Mouse (Mus musculus) midbrain, embryonic 11.5 days (tissue): ENCODE results near the gene Elavl2. TPM values are rescaled to one million over a fixed set of nuclear protein-coding genes. Genes with fewer than 3 reads are reported as not detected.

Source experiments
- ATAC-seq: fragments of 200-750 bp; cut with Nextera tagmentation; 2 replicates; pipeline ENCODE4 v1.8.0; 2017; ENCODE audit warnings: moderate TSS enrichment, moderate library complexity; ENCODE audit not compliant: low FRiP score
- DNase-seq: peaks from one replicate; pipeline ENCODE4 v3.0.0; 2015; ENCODE audit warnings: low spot score; ENCODE audit errors: missing footprints
- H3K27ac ChIP-seq: fragments of 300-500 bp; sonication (generic); 2 replicates; pipeline ENCODE4 v1.5.1; 2014; ENCODE audit warnings: low read depth, low read length
- H3K27me3 ChIP-seq: fragments of 300-500 bp; sonication (generic); 2 replicates; pipeline ENCODE4 v1.6.1; 2014; ENCODE audit warnings: mild to moderate bottlenecking, low read length, moderate library complexity, mixed read lengths; ENCODE audit not compliant: control insufficient read depth, insufficient read depth
- H3K36me3 ChIP-seq: fragments of 300-500 bp; sonication (generic); 2 replicates; pipeline ENCODE4 v1.6.1; 2014; ENCODE audit warnings: mild to moderate bottlenecking, low read length, moderate library complexity, mixed read lengths; ENCODE audit not compliant: control insufficient read depth, insufficient read depth
- H3K4me1 ChIP-seq: fragments of 300-500 bp; sonication (generic); 2 replicates; pipeline ENCODE4 v1.6.1; 2014; ENCODE audit warnings: low read length; ENCODE audit not compliant: control insufficient read depth, insufficient read depth
- H3K4me2 ChIP-seq: fragments of 300-500 bp; sonication (generic); 2 replicates; pipeline ENCODE4 v1.6.1; 2014; ENCODE audit warnings: mild to moderate bottlenecking, moderate library complexity
- H3K4me3 ChIP-seq: fragments of 300-500 bp; sonication (generic); 2 replicates; pipeline ENCODE4 v1.5.1; 2014; ENCODE audit warnings: low read depth, low read length
- H3K9ac ChIP-seq: fragments of 300-500 bp; sonication (generic); 2 replicates; pipeline ENCODE4 v1.6.1; 2014; ENCODE audit warnings: low read length
- H3K9me3 ChIP-seq: fragments of 300-500 bp; sonication (generic); 2 replicates; pipeline ENCODE4 v1.6.1; 2016; ENCODE audit warnings: low read length; ENCODE audit not compliant: control insufficient read depth
- WGBS: fragments of 180-500 bp; shearing (Covaris S2); extraction: QIAGEN DNeasy Blood & Tissue Kit; methylation state at CpG from one replicate; pipeline ENCODE4 v1.1.7; 2014; 5-methylcytosine and 5-hydroxymethylcytosine counted together
- microRNA-seq: library from miRNA; unstranded; fragments of <30 nt; microRNA quantifications from one replicate; pipeline ENCODE4, GENCODE M21; 2017
- polyA plus RNA-seq: library from polyadenylated mRNA; unstranded; fragments of >200 nt; fragmentation: Nextera tagmentation; extraction: Ambion mirVana; gene quantifications from 2 replicates; pipeline ENCODE4 v1.2.1, GENCODE M21; 2014

Elavl2 gene
- polyA plus RNA-seq, 1 experiment from 2014 or later, result 93.7 TPM

- H3K9ac ChIP-seq, result no peak overlapping the region
- H3K4me1 ChIP-seq, result no peaks in the 10 kb centered on the region
- H3K9me3 ChIP-seq, result no peaks in the 10 kb centered on the region
- ATAC-seq (no peak), DNase-seq (no peak)
- 89% methylated on average over 3 of the region's 3 CpGs for whole genome bisulfite sequencing
- no peak overlapping the region for H3K4me3 ChIP-seq
- no peak overlapping the region for H3K27ac ChIP-seq
- H3K4me2 ChIP-seq, result no peak overlapping the region
- no peaks in the 10 kb centered on the region for H3K36me3 ChIP-seq
- no peaks in the 10 kb centered on the region for H3K27me3 ChIP-seq
Observed at GRCm38 (mm10) chr4:91213917-91214316, 186.7 kb downstream of the Elavl2 start.

- no peaks in the 10 kb centered on the region for H3K4me1 ChIP-seq
- no peak overlapping the region for H3K4me3 ChIP-seq
- no peak overlapping the region for H3K9ac ChIP-seq
- peak; percentile 73 for ATAC-seq
- H3K27me3 ChIP-seq, result no peaks in the 10 kb centered on the region
- H3K9me3 ChIP-seq, result no peaks in the 10 kb centered on the region
- DNase-seq, result peak; percentile 73
- H3K36me3 ChIP-seq, result no peaks in the 10 kb centered on the region
- H3K4me2 ChIP-seq, result no peak overlapping the region
- no peak overlapping the region for H3K27ac ChIP-seq
- WGBS, result 62% methylated on average over 6 of the region's 6 CpGs
Observed at GRCm38 (mm10) chr4:91208415-91209292, 191.9 kb downstream of the Elavl2 start.

Small RNA genes within 50 kb of the gene (microRNA-seq; reads per million reads assigned to microRNA genes)
- not detected for gene Mir6402
